Mouse (Mus musculus) heart, embryonic 14.5 days (tissue): ENCODE data around the gene Dab1. TPM values are rescaled to one million over a fixed set of nuclear protein-coding genes. Genes with fewer than 3 reads are reported as not detected.

Experiments
- ATAC-seq: fragments of 200-750 bp; cut with Nextera tagmentation; 2 replicates; pipeline ENCODE4 v1.8.0; 2017; ENCODE audit warnings: low read depth, moderate TSS enrichment; ENCODE audit not compliant: insufficient number of reproducible peaks, insufficient read depth, low FRiP score
- H3K27ac ChIP-seq, 2 experiments: fragments of 200-500 bp in 1 of 2; fragments of 300-500 bp in 1 of 2; sonication (generic) in 1 of 2; replicated peaks in 1 of 2; 2 replicates each; pipeline ENCODE4 v1.5.1; 2012 to 2014; ENCODE audit warnings: low read depth in 2 of 2, low read length in 2 of 2, control low read depth in 1 of 2, mild to moderate bottlenecking in 1 of 2, mixed read lengths in 1 of 2; ENCODE audit not compliant: control insufficient read depth in 1 of 2, insufficient read depth in 1 of 2
- H3K27me3 ChIP-seq: fragments of 300-500 bp; sonication (generic); 2 replicates; pipeline ENCODE4 v1.6.1; 2014; ENCODE audit warnings: mild to moderate bottlenecking, low read length, control low read depth; ENCODE audit not compliant: control insufficient read depth, insufficient read depth
- H3K36me3 ChIP-seq: fragments of 300-500 bp; sonication (generic); 2 replicates; pipeline ENCODE4 v1.6.1; 2014; ENCODE audit warnings: mild to moderate bottlenecking, control low read depth, low read length, mixed read lengths; ENCODE audit not compliant: control insufficient read depth, insufficient read depth
- H3K4me1 ChIP-seq, 2 experiments: fragments of 200-500 bp in 1 of 2; fragments of 300-500 bp in 1 of 2; sonication (generic) in 1 of 2; 2 replicates each; pipeline ENCODE4 v1.6.1; 2012 to 2014; ENCODE audit warnings: low read length in 2 of 2, control low read depth in 1 of 2, mixed read lengths in 1 of 2; ENCODE audit not compliant: control insufficient read depth in 2 of 2, insufficient read depth in 2 of 2
- H3K4me2 ChIP-seq: fragments of 300-500 bp; sonication (generic); 2 replicates; pipeline ENCODE4 v1.6.1; 2014; ENCODE audit warnings: mild to moderate bottlenecking, low read length
- H3K4me3 ChIP-seq, 2 experiments: fragments of 200-500 bp in 1 of 2; fragments of 300-500 bp in 1 of 2; sonication (generic) in 1 of 2; 2 replicates each; pipeline ENCODE4 v1.5.1; 2012 to 2014; ENCODE audit warnings: low read length in 2 of 2, mild to moderate bottlenecking in 2 of 2, control low read depth in 1 of 2, low read depth in 1 of 2, moderate library complexity in 1 of 2; ENCODE audit not compliant: control insufficient read depth in 1 of 2, insufficient read depth in 1 of 2
- H3K9ac ChIP-seq: fragments of 300-500 bp; sonication (generic); 2 replicates; pipeline ENCODE4 v1.6.1; 2014; ENCODE audit warnings: mild to moderate bottlenecking, low read length
- H3K9me3 ChIP-seq: fragments of 300-500 bp; sonication (generic); 2 replicates; pipeline ENCODE4 v1.6.1; 2016; ENCODE audit warnings: low read length, control low read depth; ENCODE audit not compliant: control insufficient read depth
- WGBS: fragments of 180-500 bp; shearing (Covaris S2); extraction: QIAGEN DNeasy Blood & Tissue Kit; methylation state at CpG from one replicate; pipeline ENCODE4 v1.1.7; 2014; 5-methylcytosine and 5-hydroxymethylcytosine counted together
- polyA plus RNA-seq: library from polyadenylated mRNA; unstranded; fragments of >200 nt; fragmentation: Nextera tagmentation; extraction: Ambion mirVana; gene quantifications from 2 replicates; pipeline ENCODE4 v1.2.1, GENCODE M21; 2014

Dab1 gene
- polyA plus RNA-seq, 1 experiment from 2014 or later: 0.99 TPM

- 57% methylated on average over 6 of the region's 6 CpGs for WGBS
- no peak for ATAC-seq
- no peaks in the 10 kb centered on the region for H3K27me3 ChIP-seq
These were observed 81.2 kb downstream of the Dab1 start for GRCm38 (mm10) chr4:103700392-103700791.

GRCm38 (mm10) chr4:103702137-103702536 lies 83.0 kb downstream of the Dab1 start:
- Histone ChIP-seq H3K36me3 (no peaks in the 10 kb centered on the region), H3K9me3 (no peaks in the 10 kb centered on the region), H3K4me3 (no peak overlapping the region), H3K9ac (no peak overlapping the region), H3K27me3 (no peaks in the 10 kb centered on the region), H3K4me2 (no peak overlapping the region), H3K27ac (no peak overlapping the region), H3K4me1 (no peaks in the 10 kb centered on the region)
- no peak for ATAC-seq
- WGBS: 42% methylated on average over 3 of the region's 3 CpGs

More at GRCm38 (mm10) chr4:103700392-103700791, 81.2 kb downstream of the Dab1 start:
- Histone ChIP-seq H3K4me1 (no peaks in the 10 kb centered on the region), H3K9ac (no peak overlapping the region), H3K4me3 (no peak overlapping the region), H3K27ac (no peak overlapping the region), H3K36me3 (no peaks in the 10 kb centered on the region), H3K9me3 (no peaks in the 10 kb centered on the region), H3K4me2 (no peak overlapping the region)

GRCm38 (mm10) chr4:103704477-103704876 lies 85.3 kb downstream of the Dab1 start:
- 46% methylated on average over 2 of the region's 2 CpGs for WGBS
- no peak overlapping the region for H3K4me2 ChIP-seq
- no peaks in the 10 kb centered on the region for H3K4me1 ChIP-seq
- no peak overlapping the region for H3K27ac ChIP-seq
- H3K27me3 ChIP-seq: no peaks in the 10 kb centered on the region
- H3K9me3 ChIP-seq: no peaks in the 10 kb centered on the region
- H3K36me3 ChIP-seq: no peaks in the 10 kb centered on the region
- ATAC-seq: no peak
- no peak overlapping the region for H3K9ac ChIP-seq
- no peak overlapping the region for H3K4me3 ChIP-seq

- no peaks in the 10 kb centered on the region for H3K36me3 ChIP-seq
- no peak overlapping the region for H3K4me3 ChIP-seq
- WGBS: 69% methylated on average over 4 of the region's 4 CpGs
- no peaks in the 10 kb centered on the region for H3K27me3 ChIP-seq
- no peak overlapping the region for H3K4me2 ChIP-seq
- H3K4me1 ChIP-seq: no peaks in the 10 kb centered on the region
- no peak overlapping the region for H3K9ac ChIP-seq
- no peaks in the 10 kb centered on the region for H3K9me3 ChIP-seq
- no peak for ATAC-seq
- no peak overlapping the region for H3K27ac ChIP-seq
These were observed 87.3 kb downstream of the Dab1 start for GRCm38 (mm10) chr4:103706501-103706900.

- Histone ChIP-seq H3K4me1 (no peaks in the 10 kb centered on the region), H3K27ac (no peak overlapping the region), H3K4me2 (no peak overlapping the region), H3K9me3 (no peaks in the 10 kb centered on the region), H3K27me3 (no peaks in the 10 kb centered on the region), H3K4me3 (no peak overlapping the region), H3K9ac (no peak overlapping the region), H3K36me3 (no peaks in the 10 kb centered on the region)
- no peak for ATAC-seq
- WGBS: 52% methylated on average over 1 of the region's 1 CpGs
These were observed 88.0 kb downstream of the Dab1 start for GRCm38 (mm10) chr4:103707140-103707539.

GRCm38 (mm10) chr4:103711353-103711752 lies 92.2 kb downstream of the Dab1 start:
- Histone ChIP-seq H3K4me2 (no peak overlapping the region), H3K9ac (no peak overlapping the region), H3K27ac (no peak overlapping the region), H3K36me3 (no peaks in the 10 kb centered on the region), H3K9me3 (no peaks in the 10 kb centered on the region), H3K4me1 (no peaks in the 10 kb centered on the region), H3K4me3 (no peak overlapping the region), H3K27me3 (no peaks in the 10 kb centered on the region)
- 84% methylated on average over 6 of the region's 6 CpGs for WGBS
- no peak for ATAC-seq

GRCm38 (mm10) chr4:103713921-103714320 lies 94.8 kb downstream of the Dab1 start:
- WGBS: 82% methylated on average over 4 of the region's 4 CpGs
- no peak overlapping the region for H3K4me3 ChIP-seq
- no peaks in the 10 kb centered on the region for H3K4me1 ChIP-seq
- H3K27me3 ChIP-seq: no peaks in the 10 kb centered on the region
- no peak for ATAC-seq
- no peaks in the 10 kb centered on the region for H3K36me3 ChIP-seq
- H3K9ac ChIP-seq: no peak overlapping the region
- H3K4me2 ChIP-seq: no peak overlapping the region
- H3K27ac ChIP-seq: no peak overlapping the region
- H3K9me3 ChIP-seq: no peaks in the 10 kb centered on the region

GRCm38 (mm10) chr4:103714991-103715390 lies 95.8 kb downstream of the Dab1 start:
- 51% methylated on average over 7 of the region's 7 CpGs for WGBS
- Histone ChIP-seq H3K4me2 (no peak overlapping the region), H3K27me3 (no peaks in the 10 kb centered on the region), H3K9me3 (no peaks in the 10 kb centered on the region), H3K4me3 (no peak overlapping the region), H3K36me3 (no peaks in the 10 kb centered on the region), H3K27ac (no peak overlapping the region), H3K4me1 (no peaks in the 10 kb centered on the region), H3K9ac (no peak overlapping the region)
- no peak for ATAC-seq
